Mouse (Mus musculus): ENCODE data around the gene Srp72. TPM values are rescaled to one million over a fixed set of nuclear protein-coding genes. Genes with fewer than 3 reads are reported as not detected.
A peak's percentile ranks its signal among the peaks of the same experiment; 100 is the strongest.

Gene Srp72
- polyA plus RNA-seq, 1 experiment from 2014 or later, result 89.7 TPM

- ATAC-seq (ENCODE audit: low read depth), result no peak
- H3K4me3 ChIP-seq, result peak overlapping the region; percentile 70
- peaks cover 24% of the 10 kb centered on the region for H3K4me1 ChIP-seq (replicated peaks)
- peaks cover 35% of the 10 kb centered on the region for H3K36me3 ChIP-seq
- no peaks in the 10 kb centered on the region for H3K9me3 ChIP-seq
- peak overlapping the region; percentile 94 for H3K4me2 ChIP-seq
- WGBS, result 70% methylated on average over 3 of the region's 3 CpGs
- peak overlapping the region; percentile 82 for H3K9ac ChIP-seq
- no peaks in the 10 kb centered on the region for H3K27me3 ChIP-seq
- no peak overlapping the region for H3K27ac ChIP-seq (replicated peaks)
Observed at GRCm38 (mm10) chr5:76973488-76973887, 995 bp upstream of the Srp72 start.

DNA sequence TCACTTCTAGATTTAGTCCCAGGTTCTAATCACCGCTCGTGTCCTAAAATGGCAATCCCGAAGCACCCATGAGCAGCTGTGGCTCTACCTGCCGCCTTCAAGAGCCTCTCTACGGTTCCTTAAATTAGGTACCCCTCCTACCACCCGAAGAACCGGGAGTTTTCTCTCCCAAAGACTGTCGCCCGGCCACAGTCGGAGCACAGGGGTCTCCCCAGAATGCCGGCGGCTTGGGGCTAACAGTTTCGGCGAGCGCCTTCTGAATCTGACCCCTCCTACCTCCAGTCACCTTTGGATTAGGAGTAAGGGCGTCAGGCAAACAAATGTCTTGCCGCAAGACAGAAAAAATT lies 303 bp upstream of the Srp72 start:
- Histone ChIP-seq H3K4me2 (peak overlapping the region; percentile 94), H3K36me3 (peaks cover 34% of the 10 kb centered on the region), H3K4me3 (peak overlapping the region; percentile 70), H3K4me1 (replicated peaks) (peaks cover 24% of the 10 kb centered on the region), H3K9me3 (no peaks in the 10 kb centered on the region), H3K9ac (peak overlapping the region; percentile 82), H3K27me3 (no peaks in the 10 kb centered on the region), H3K27ac (replicated peaks) (no peak overlapping the region)
- 5% methylated on average over 17 of the region's 17 CpGs for WGBS
- peak; percentile 47; the same call in 1 of the 2 replicates for ATAC-seq (ENCODE audit: low read depth)

GRCm38 (mm10) chr5:76975736-76976135 lies 1.3 kb downstream of the Srp72 start:
- Histone ChIP-seq H3K9me3 (no peaks in the 10 kb centered on the region), H3K4me2 (peak overlapping the region; percentile 94), H3K4me1 (replicated peaks) (peaks cover 24% of the 10 kb centered on the region), H3K4me3 (peak overlapping the region; percentile 70), H3K9ac (no peak overlapping the region; the same call in 1 of the 2 replicates), H3K27me3 (no peaks in the 10 kb centered on the region), H3K36me3 (peaks cover 41% of the 10 kb centered on the region), H3K27ac (replicated peaks) (no peak overlapping the region)
- no peak for ATAC-seq (ENCODE audit: low read depth)
- WGBS, result 90% methylated on average over 8 of the region's 8 CpGs

DNA sequence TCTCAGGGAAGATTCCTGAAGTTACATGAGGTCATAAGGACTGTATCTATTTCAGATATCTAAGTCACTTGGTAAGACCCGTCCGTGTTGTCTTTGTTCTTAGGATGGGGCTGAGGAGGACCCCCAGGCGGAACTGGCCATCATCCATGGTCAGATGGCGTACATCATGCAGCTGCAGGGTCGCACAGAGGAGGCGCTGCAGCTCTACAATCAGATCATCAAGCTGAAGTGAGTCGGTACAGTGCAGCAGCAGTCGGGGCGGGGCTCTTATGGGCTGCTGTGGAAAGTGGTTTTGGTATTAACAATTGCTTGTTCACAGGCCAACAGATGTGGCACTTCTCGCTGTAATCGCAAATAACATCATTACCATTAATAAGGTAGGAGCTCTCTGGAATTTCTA lies 9.5 kb downstream of the Srp72 start:
- no peaks in the 10 kb centered on the region for H3K4me1 ChIP-seq (replicated peaks)
- no peak overlapping the region for H3K4me3 ChIP-seq
- 91% methylated on average over 11 of the region's 11 CpGs for WGBS
- peaks cover 80% of the 10 kb centered on the region for H3K36me3 ChIP-seq
- no peak overlapping the region for H3K27ac ChIP-seq (replicated peaks)
- no peaks in the 10 kb centered on the region for H3K9me3 ChIP-seq
- H3K4me2 ChIP-seq, result no peak overlapping the region
- no peak overlapping the region for H3K9ac ChIP-seq
- H3K27me3 ChIP-seq, result no peaks in the 10 kb centered on the region
- no peak for ATAC-seq (ENCODE audit: low read depth)

DNA sequence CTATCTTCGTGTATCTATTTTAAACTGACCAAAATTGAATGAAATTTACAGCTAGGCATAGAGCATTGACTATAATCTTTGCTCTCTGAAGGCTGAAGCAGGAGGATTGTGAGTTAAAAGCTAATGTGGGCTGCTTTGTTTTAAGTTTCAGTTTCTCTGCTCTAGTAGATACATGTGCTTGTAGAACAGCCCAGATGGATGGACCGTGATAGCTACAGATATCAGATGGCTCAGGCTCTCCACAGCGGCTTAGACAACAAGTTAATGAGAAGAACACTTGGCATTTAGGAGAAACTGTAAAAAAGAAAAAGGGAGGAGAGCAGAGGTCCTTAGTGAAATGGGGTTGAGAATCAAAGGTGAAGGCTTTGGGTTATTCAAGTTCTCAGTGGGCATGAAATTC lies 16.3 kb downstream of the Srp72 start:
- no peak overlapping the region for H3K4me3 ChIP-seq
- no peak overlapping the region for H3K27ac ChIP-seq (replicated peaks)
- peaks cover 86% of the 10 kb centered on the region for H3K36me3 ChIP-seq
- H3K9ac ChIP-seq, result no peak overlapping the region
- H3K27me3 ChIP-seq, result no peaks in the 10 kb centered on the region
- no peak for ATAC-seq (ENCODE audit: low read depth)
- 96% methylated on average over 3 of the region's 3 CpGs for WGBS
- H3K4me2 ChIP-seq, result no peak overlapping the region
- no peaks in the 10 kb centered on the region for H3K4me1 ChIP-seq (replicated peaks)
- H3K9me3 ChIP-seq, result no peaks in the 10 kb centered on the region

DNA sequence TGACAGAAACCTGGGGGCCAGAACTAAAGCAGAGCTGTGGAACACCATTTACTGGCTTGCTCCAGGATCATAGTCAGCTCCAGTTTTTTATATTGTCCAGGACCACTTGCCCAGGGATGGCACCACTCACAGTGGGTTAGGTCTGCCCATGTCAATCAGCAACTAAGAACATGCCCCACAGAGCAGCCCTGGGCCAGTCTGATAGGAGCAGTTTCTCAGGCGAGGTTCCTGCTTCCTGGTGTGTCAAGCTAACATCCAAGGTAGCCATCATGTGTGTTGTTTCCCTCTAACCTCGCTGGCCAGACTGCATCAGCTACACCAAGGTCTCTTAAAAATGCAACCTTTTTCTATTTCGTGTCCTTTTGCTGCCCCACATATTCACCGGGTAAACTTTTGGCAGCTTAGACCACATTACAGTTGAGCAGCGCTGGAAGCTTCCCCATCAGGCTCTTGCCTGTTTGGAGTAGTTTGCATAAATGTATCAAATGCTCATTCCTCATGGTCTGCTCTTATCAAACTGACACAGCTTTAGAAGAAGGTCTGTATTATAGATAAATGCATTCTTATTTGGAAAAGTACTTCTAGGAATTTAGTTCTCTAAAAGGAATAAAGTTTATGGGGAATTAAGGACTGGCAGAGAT lies 18.8 kb downstream of the Srp72 start:
- H3K9ac ChIP-seq, result no peak overlapping the region
- no peaks in the 10 kb centered on the region for H3K27me3 ChIP-seq
- no peaks in the 10 kb centered on the region for H3K9me3 ChIP-seq
- peaks cover 89% of the 10 kb centered on the region for H3K36me3 ChIP-seq
- no peak overlapping the region for H3K4me3 ChIP-seq
- no peaks in the 10 kb centered on the region for H3K4me1 ChIP-seq (replicated peaks)
- no peak overlapping the region for H3K4me2 ChIP-seq
- no peak for ATAC-seq (ENCODE audit: low read depth)
- no peak overlapping the region for H3K27ac ChIP-seq (replicated peaks)
- 92% methylated on average over 5 of the region's 5 CpGs for WGBS

- Histone ChIP-seq H3K4me1 (replicated peaks) (no peaks in the 10 kb centered on the region), H3K4me3 (no peak overlapping the region), H3K9ac (no peak overlapping the region), H3K9me3 (no peaks in the 10 kb centered on the region), H3K36me3 (peaks cover 72% of the 10 kb centered on the region), H3K27ac (replicated peaks) (no peak overlapping the region), H3K4me2 (no peak overlapping the region), H3K27me3 (no peaks in the 10 kb centered on the region)
- 50% methylated on average over 5 of the region's 5 CpGs for WGBS
- ATAC-seq (ENCODE audit: low read depth), result peak; percentile 36; the same call in 1 of the 2 replicates
Observed at GRCm38 (mm10) chr5:76998416-76998815, 23.9 kb downstream of the Srp72 start.

- H3K27me3 ChIP-seq, result no peaks in the 10 kb centered on the region
- 91% methylated on average over 17 of the region's 17 CpGs for WGBS
- H3K4me1 ChIP-seq (replicated peaks), result no peaks in the 10 kb centered on the region
- no peak overlapping the region for H3K4me3 ChIP-seq
- ATAC-seq (ENCODE audit: low read depth), result no peak
- H3K27ac ChIP-seq (replicated peaks), result no peak overlapping the region
- H3K9ac ChIP-seq, result no peak overlapping the region
- peaks cover 45% of the 10 kb centered on the region for H3K36me3 ChIP-seq
- H3K4me2 ChIP-seq, result no peak overlapping the region
- H3K9me3 ChIP-seq, result no peaks in the 10 kb centered on the region
Observed at GRCm38 (mm10) chr5:77001192-77001591, 26.7 kb downstream of the Srp72 start.

DNA sequence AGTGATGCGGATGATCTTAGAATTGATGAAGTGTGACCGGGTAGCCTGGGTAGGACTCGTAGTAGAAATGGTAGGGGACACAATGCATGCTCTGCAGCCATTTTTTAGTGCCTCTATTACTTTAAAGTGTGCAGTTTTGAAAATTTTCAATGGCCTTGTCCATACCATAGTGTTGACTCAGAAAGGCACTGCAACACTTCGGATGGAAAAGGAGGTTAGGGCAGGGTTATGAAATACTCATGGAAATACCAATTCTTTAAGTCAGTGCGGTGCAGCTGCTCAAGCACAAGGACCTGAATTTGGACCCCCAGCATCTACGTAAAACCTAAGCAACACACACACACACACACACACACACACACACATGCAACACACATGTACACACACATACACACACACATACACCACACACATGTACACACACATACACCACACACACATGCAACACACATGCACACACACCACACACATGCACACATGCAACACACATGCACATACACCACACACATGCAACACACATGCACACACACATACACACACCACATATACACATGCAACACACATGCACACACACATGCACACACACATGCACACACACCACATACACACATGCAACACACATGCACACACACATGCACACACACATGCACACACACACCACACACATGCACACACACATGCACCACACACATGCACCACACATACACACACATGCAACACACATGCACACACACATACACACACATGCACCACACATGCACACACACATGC lies 29.8 kb downstream of the Srp72 start, which contains the start of gene Arl9:
Gene Arl9, plus strand, starts transcription at position 5 of the 771 bp plus-strand sequence.
- Histone ChIP-seq H3K9me3 (no peaks in the 10 kb centered on the region), H3K27ac (replicated peaks) (no peak within 1 kb of the TSS), H3K4me1 (replicated peaks) (no peaks in the 10 kb centered on the region), H3K4me3 (no peak within 1 kb of the TSS), H3K36me3 (peaks cover 20% of the 10 kb centered on the region), H3K4me2 (no peak within 1 kb of the TSS), H3K27me3 (no peaks in the 10 kb centered on the region), H3K9ac (no peak within 1 kb of the TSS)
- WGBS, result 95% methylated on average over 6 of the region's 6 CpGs
- no peak for ATAC-seq (ENCODE audit: low read depth)

DNA sequence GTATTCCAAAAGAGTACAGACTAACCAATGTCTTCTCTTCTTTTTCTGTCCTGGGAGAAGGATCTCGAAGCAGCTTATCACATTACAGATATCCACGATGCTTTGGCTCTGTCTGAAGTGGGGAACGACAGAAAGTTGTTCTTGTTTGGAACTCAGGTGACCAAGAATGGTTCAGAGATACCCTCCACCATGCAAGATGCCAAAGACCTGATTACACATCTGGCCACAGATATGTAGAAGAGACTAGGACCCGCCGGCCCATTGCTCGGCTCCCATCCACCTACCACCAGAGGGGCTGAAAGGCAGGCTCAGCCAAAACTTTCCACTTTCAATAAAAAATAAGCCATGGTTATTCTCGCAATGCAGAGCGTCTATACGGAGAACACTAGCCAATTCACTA lies 35.9 kb downstream of the Srp72 start:
- no peak for ATAC-seq (ENCODE audit: low read depth)
- Histone ChIP-seq H3K4me1 (replicated peaks) (no peaks in the 10 kb centered on the region), H3K27ac (replicated peaks) (no peak overlapping the region), H3K9ac (no peak overlapping the region), H3K4me3 (no peak overlapping the region), H3K9me3 (no peaks in the 10 kb centered on the region), H3K27me3 (no peaks in the 10 kb centered on the region), H3K36me3 (no peaks in the 10 kb centered on the region), H3K4me2 (no peak overlapping the region)
- WGBS, result 90% methylated on average over 9 of the region's 9 CpGs

- Histone ChIP-seq H3K27me3 (no peaks in the 10 kb centered on the region), H3K4me3 (no peak overlapping the region), H3K4me1 (replicated peaks) (no peaks in the 10 kb centered on the region), H3K9me3 (no peaks in the 10 kb centered on the region), H3K4me2 (no peak overlapping the region), H3K27ac (replicated peaks) (no peak overlapping the region), H3K36me3 (no peaks in the 10 kb centered on the region), H3K9ac (no peak overlapping the region)
- no peak for ATAC-seq (ENCODE audit: low read depth)
- 65% methylated on average over 3 of the region's 3 CpGs for WGBS
Observed at GRCm38 (mm10) chr5:77011082-77011481, 36.6 kb downstream of the Srp72 start.

- Histone ChIP-seq H3K4me2 (no peak overlapping the region), H3K36me3 (no peaks in the 10 kb centered on the region), H3K27ac (replicated peaks) (no peak overlapping the region), H3K4me1 (replicated peaks) (no peaks in the 10 kb centered on the region; the same call in 1 of the 2 replicates), H3K9ac (no peak overlapping the region), H3K4me3 (no peak overlapping the region), H3K9me3 (no peaks in the 10 kb centered on the region), H3K27me3 (0 out of 2 replicates have a peak, but pooled peaks cover 3% of the 10 kb centered on the region)
- 82% methylated on average over 3 of the region's 3 CpGs for WGBS
- no peak for ATAC-seq (ENCODE audit: low read depth)
Observed at GRCm38 (mm10) chr5:77013171-77013570, 38.7 kb downstream of the Srp72 start.

Data from neural tube, embryonic 13.5 days (tissue).